Mouse (Mus musculus) erythroblast, embryonic 14.5 days (primary cell): ENCODE results near the gene Ctcfl. TPM values are rescaled to one million over a fixed set of nuclear protein-coding genes. Genes with fewer than 3 reads are reported as not detected.

ENCODE experiments used
- H3K27me3 ChIP-seq: 2 replicates; pipeline ENCODE4 v1.6.1; 2012; ENCODE audit warnings: inconsistent platforms; ENCODE audit not compliant: control insufficient read depth
- H3K36me3 ChIP-seq: 2 replicates; pipeline ENCODE4 v1.6.1; 2012; ENCODE audit warnings: mild to moderate bottlenecking, inconsistent platforms; ENCODE audit not compliant: control insufficient read depth
- H3K4me1 ChIP-seq: 2 replicates; pipeline ENCODE4 v1.6.1; 2012; ENCODE audit warnings: inconsistent platforms; ENCODE audit not compliant: control insufficient read depth
- H3K4me3 ChIP-seq: replicated peaks from 2 replicates; pipeline ENCODE3; 2012; ENCODE audit warnings: moderate library complexity, mild to moderate bottlenecking, inconsistent platforms
- H3K9me3 ChIP-seq: 2 replicates; pipeline ENCODE4 v1.6.1; 2012; ENCODE audit warnings: low read length, inconsistent platforms, mixed read lengths; ENCODE audit not compliant: control insufficient read depth
- GATA1 ChIP-seq: IDR thresholded peaks from 2 replicates; pipeline ENCODE4 v1.6.1; 2012; ENCODE audit warnings: low read length, inconsistent platforms, mixed read lengths
- TAL1 ChIP-seq: IDR thresholded peaks from 3 replicates; pipeline ENCODE4 v1.6.1; 2012; ENCODE audit warnings: low read length, inconsistent platforms, mixed read lengths
- polyA plus RNA-seq: library from polyadenylated mRNA; stranded (reverse); fragments of >175 nt; gene quantifications from 2 replicates; pipeline ENCODE4 v1.2.3, GENCODE M21; 2012

The Ctcfl gene
- polyA plus RNA-seq, result not detected in 2 replicates

DNA sequence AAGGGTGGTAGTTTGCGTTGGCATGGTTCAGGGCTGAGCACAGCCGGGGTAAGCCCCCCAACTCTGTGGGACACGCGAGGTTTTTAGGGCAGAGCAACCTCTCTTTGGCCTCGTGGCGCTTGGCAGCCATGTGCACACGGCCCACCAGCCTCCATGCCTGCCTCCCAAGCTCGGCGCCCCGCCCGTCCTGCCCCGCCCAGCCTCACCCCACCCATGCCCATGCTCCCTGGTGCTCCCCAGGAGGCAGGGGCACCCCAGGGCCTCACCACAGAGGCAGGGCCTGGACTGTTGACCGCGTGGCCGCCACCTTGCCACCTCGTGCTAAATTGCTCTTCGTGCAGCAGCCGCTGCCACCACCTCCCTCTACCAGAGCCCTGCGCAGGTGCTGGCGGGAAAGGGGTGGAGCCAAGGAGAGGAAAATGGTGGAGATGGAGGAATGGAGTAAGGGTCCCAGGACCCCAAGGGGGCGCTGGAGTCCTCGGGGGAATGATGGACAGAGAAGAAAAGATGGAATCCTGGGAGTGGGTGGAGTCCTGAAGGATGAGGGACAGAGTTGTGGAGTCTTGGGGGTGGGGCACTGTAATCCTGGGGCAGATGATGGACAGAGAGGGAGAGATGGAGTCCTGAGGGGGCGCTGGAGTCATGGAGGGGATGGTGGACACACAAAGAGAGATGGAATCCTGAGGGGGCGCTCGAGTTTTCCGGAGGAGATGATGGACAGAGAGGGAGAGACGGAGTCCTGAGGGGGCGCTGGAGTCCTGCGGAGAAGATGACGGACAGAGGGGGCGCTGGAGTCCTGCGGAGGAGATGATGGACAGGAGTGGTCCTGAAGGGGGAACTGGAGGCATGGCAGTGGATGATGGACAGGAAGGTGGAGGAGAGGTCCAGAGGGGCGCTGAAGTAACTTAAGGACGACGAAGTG is at the start of gene Ctcfl:
Ctcfl (minus strand) TSS at position 503 of the 922 bp plus-strand sequence.
- H3K36me3 ChIP-seq, result no peaks in the 10 kb centered on the region
- peaks cover 4% of the 10 kb centered on the region; the same call in 1 of the 2 replicates for H3K27me3 ChIP-seq
- peak within 1 kb of the TSS; percentile 22 for H3K4me3 ChIP-seq
- TF ChIP-seq GATA1, result no peak
- TF ChIP-seq TAL1, result no peak
- H3K9me3 ChIP-seq, result peaks cover 13% of the 10 kb centered on the region
- H3K4me1 ChIP-seq, result peaks cover 30% of the 10 kb centered on the region

DNA sequence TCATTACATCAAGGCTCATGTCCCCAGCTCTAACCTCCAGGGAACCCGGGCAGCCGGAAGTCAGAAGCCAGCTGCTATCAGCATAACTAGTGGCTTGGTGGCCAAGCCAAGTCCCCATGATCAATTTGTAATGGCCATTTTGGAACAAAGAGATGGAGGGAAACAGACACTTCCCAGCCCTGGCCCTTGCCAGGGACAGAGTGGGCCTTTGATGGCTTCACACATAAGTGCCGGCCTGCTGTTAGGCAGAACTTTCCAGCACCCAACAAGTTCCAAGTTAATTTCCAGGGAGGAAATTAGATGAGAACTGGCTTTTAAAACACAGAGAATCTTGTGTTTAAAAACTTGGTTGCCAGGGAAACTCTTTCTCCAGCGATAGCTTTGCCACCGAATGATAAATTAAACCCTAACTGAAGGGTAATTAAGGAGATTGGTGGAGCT is 49.1 kb upstream of the Ctcfl start:
- Histone ChIP-seq H3K36me3 (no peaks in the 10 kb centered on the region), H3K4me3 (no peak overlapping the region), H3K4me1 (peaks cover under 1% of the 10 kb centered on the region), H3K9me3 (no peaks in the 10 kb centered on the region), H3K27me3 (peaks cover 28% of the 10 kb centered on the region)
- TF ChIP-seq GATA1 (no peak), TAL1 (no peak)

DNA sequence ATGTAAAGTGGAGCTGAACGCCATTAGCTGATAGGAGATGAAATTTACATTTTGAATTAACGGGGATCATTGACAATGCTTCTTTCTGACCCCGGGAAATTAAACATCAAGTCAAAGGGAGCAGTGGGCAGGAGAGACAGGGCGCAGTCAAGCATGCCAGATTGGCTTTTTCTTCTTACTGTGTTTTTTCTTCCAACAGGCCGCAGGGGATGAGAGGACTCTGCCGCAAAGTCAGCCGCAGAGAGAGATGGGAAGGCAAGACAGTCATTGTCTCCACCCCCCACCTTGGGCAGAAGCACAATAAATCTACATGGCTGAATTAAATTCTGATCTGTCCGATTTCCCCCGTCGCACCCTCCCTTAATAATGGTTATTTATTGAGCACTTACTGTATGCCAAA is 46.0 kb upstream of the Ctcfl start:
- Histone ChIP-seq H3K27me3 (peaks cover under 1% of the 10 kb centered on the region), H3K36me3 (no peaks in the 10 kb centered on the region), H3K9me3 (no peaks in the 10 kb centered on the region), H3K4me1 (no peaks in the 10 kb centered on the region), H3K4me3 (no peak overlapping the region)
- TF ChIP-seq GATA1 (no peak), TAL1 (no peak)

DNA sequence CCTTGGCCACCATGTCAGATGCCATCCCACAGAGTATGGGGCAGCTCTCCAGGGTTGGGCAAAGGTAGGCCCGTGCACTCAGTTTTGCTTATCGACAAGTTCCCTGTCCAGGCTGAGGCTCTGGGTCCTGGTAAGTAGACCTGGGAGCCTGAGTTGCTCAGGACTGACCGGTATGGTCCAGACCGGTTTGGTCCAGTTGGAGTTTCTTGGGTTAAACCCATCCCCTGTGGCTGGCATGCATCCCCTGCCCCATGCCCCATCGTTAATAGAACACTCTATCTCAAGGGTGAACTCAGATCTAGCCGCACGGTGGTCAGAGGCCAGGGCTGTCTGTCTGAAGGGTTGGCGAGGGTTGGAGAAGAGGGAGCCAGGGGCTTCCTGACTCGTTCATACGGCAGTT is 45.6 kb upstream of the Ctcfl start:
- Histone ChIP-seq H3K4me1 (no peaks in the 10 kb centered on the region), H3K27me3 (no peaks in the 10 kb centered on the region), H3K4me3 (no peak overlapping the region), H3K36me3 (no peaks in the 10 kb centered on the region), H3K9me3 (no peaks in the 10 kb centered on the region)
- TF ChIP-seq GATA1 (no peak), TAL1 (no peak)

DNA sequence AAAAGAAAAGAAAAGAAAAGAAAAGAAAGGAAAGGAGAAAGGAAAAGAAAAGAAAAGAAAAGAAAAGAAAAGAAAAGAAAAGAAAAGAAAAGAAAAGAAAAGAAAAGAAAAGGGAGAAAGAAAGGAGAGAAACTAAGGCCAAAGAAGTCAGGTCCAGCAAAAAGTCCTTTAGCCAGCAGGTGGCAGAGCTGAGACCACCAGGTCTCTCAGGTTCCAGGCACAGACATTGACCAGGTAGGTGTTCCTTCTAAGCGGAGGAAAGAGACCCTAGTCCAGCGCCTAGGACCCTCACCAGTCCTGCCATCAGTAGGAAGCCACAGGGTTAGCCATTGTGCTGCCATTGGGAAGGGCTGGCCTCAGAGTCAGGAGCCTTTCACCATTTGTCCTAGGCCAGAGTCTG is 45.0 kb upstream of the Ctcfl start:
- Histone ChIP-seq H3K9me3 (no peaks in the 10 kb centered on the region), H3K4me1 (no peaks in the 10 kb centered on the region), H3K27me3 (no peaks in the 10 kb centered on the region), H3K36me3 (no peaks in the 10 kb centered on the region), H3K4me3 (no peak overlapping the region)
- TF ChIP-seq GATA1, result no peak
- TF ChIP-seq TAL1, result no peak

DNA sequence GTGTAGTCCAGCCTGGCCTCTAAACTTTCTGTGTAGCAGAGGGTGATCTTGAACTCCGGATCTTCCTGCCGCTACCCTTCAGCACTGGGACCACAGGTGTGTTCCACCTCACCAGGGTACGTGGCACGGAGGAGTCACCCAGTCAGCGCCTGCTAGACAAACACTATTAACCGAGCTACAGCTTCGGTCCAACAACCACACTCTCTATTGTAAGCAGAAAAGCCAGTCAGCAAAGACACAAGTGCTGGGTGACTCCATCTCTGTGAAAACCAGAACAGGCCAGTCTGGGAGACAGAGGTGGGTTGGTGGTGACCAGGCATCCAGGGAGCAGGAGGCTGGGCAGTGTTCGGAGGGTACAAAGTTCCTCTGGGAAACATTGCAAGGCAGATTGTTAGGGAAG is 44.1 kb upstream of the Ctcfl start:
- TF ChIP-seq TAL1 (no peak), GATA1 (no peak)
- Histone ChIP-seq H3K27me3 (no peaks in the 10 kb centered on the region), H3K9me3 (no peaks in the 10 kb centered on the region), H3K4me3 (no peak overlapping the region), H3K4me1 (no peaks in the 10 kb centered on the region), H3K36me3 (no peaks in the 10 kb centered on the region)

DNA sequence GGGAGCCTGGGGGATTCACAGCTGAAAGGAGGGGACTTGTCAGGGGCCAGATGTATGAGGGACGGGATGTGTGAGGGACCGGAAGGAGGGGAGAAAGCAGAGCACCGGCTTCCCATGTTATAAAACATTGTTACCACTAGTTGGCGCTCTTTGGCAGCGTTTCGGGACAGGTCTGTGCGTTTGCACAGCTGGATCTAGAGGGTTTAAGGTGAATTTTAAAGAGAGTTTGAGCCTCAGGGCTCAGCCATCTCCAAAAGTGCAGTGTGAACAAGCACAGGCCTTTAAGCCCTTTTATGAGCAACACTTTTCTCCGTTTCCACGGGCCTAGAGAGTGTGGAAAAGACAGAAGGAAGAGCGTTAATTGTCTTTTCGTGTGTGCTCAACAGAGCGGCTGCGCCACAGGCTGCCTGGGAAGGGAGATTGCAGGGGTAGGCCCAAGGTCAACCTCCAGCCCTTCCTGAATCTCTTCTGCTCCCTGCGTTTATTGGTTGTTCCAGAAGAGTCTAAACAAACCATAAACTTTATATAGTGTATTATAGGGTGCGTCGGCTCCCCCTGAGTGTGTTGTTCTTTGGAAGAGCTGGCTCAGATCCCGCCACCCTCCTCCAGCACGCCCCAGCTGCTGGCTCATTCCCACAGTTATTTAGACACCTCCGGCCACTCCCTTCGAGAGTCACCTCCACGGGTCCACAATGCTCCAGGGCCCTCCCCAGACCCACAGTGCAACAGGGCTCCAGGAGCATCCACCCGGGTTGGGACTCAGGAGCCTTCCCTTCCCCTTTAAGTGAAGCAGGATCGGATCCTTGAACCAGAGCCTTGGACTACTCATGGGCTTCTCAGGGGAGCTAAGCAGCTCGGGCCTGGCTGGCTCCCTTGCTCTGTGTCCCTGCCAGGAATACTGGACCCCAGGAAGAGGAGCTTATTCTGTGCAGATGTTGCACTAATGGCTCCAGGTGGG is 40.3 kb upstream of the Ctcfl start:
- no peaks in the 10 kb centered on the region for H3K4me1 ChIP-seq
- no peaks in the 10 kb centered on the region for H3K9me3 ChIP-seq
- TF ChIP-seq TAL1 (no peak), GATA1 (no peak)
- no peaks in the 10 kb centered on the region for H3K36me3 ChIP-seq
- H3K27me3 ChIP-seq, result no peaks in the 10 kb centered on the region
- no peak overlapping the region for H3K4me3 ChIP-seq

DNA sequence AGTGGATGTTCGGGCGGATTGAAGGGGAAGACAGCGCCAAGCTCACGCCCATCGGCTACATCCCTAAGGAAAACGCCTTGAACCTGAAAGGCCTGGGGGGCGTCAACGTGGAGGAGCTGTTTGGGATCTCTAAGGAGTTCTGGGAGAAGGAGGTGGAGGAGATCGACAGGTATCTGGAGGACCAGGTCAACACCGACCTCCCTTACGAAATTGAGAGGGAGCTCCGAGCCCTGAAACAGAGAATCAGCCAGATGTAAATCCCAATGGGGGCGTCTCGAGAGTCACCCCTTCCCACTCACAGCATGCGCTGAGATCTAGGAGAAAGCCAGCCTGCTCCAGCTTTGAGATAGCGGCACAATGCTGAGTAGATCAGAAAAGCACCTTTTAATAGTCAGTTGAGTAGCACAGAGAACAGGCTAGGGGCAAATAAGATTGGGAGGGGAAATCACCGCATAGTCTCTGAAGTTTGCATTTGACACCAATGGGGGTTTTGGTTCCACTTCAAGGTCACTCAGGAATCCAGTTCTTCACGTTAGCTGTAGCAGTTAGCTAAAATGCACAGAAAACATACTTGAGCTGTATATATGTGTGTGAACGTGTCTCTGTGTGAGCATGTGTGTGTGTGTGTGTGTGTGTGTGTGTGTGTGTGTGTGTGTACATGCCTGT is 39.2 kb upstream of the Ctcfl start:
- Histone ChIP-seq H3K27me3 (no peaks in the 10 kb centered on the region), H3K4me1 (no peaks in the 10 kb centered on the region), H3K9me3 (no peaks in the 10 kb centered on the region), H3K36me3 (no peaks in the 10 kb centered on the region), H3K4me3 (no peak overlapping the region)
- TF ChIP-seq GATA1, result no peak
- TF ChIP-seq TAL1, result no peak

DNA sequence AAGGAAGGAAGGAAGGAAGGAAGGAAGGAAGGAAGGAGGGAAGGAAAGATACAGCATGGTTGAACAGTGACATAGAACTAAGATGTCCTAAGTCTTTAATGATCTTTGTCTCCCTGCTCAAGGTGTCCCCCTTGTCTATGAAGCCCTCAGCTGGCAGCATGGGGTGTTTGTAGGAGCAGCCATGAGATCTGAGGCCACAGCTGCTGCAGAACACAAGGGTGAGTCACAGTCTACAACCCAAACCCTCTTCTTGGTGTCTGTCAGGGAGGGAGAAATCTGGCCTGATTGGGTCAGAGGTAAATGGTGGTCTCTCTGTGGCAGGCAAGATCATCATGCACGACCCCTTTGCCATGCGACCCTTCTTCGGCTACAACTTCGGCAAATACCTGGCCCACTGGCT is 38.5 kb upstream of the Ctcfl start:
- no peaks in the 10 kb centered on the region for H3K4me1 ChIP-seq
- no peaks in the 10 kb centered on the region for H3K36me3 ChIP-seq
- no peak for TF ChIP-seq GATA1
- no peak for TF ChIP-seq TAL1
- no peak overlapping the region for H3K4me3 ChIP-seq
- no peaks in the 10 kb centered on the region for H3K9me3 ChIP-seq
- H3K27me3 ChIP-seq, result no peaks in the 10 kb centered on the region
